Mouse (Mus musculus) C2C12 (cell line): ENCODE results near the gene Galnt12.

Experiments
- CEBPB ChIP-seq: IDR thresholded peaks from one replicate; pipeline ENCODE4 v1.6.1; 2011; ENCODE audit warnings: low read depth, mild to moderate bottlenecking, control low read depth, moderate library complexity
- CTCF ChIP-seq: IDR thresholded peaks from one replicate; pipeline ENCODE4 v1.5.1; 2011; ENCODE audit not compliant: control insufficient read depth, insufficient read depth, insufficient read length
- FOSL1 ChIP-seq: IDR thresholded peaks from one replicate; pipeline ENCODE4 v1.8.0; 2011; ENCODE audit warnings: mild to moderate bottlenecking, low read length; ENCODE audit not compliant: poor library complexity, insufficient read depth, severe bottlenecking
- USF1 ChIP-seq: IDR thresholded peaks from one replicate; pipeline ENCODE4 v1.6.1; 2011; ENCODE audit warnings: low read depth, mild to moderate bottlenecking, control low read depth, moderate library complexity

- TF ChIP-seq CEBPB = no peak
- no peak for TF ChIP-seq USF1
- TF ChIP-seq CTCF = no peak
- TF ChIP-seq FOSL1 = no peak
Observed at GRCm38 (mm10) chr4:47093647-47094046, 1.9 kb downstream of the Galnt12 start.
